Mouse (Mus musculus) brain, embryonic 14.5 days (tissue): ENCODE data around the gene Rnf26.

Experiments
- CTCF ChIP-seq: fragments of 200-500 bp; IDR thresholded peaks from 2 replicates; pipeline ENCODE4 v1.5.1; 2012; ENCODE audit warnings: inconsistent platforms, mild to moderate bottlenecking, moderate library complexity, borderline replicate concordance; ENCODE audit not compliant: insufficient read depth, insufficient read length; ENCODE audit errors: extremely low read depth
- POLR2A ChIP-seq: fragments of 200-500 bp; IDR thresholded peaks from 2 replicates; pipeline ENCODE4 v1.6.1; 2012; ENCODE audit warnings: mild to moderate bottlenecking, inconsistent platforms, borderline replicate concordance; ENCODE audit not compliant: poor library complexity, insufficient read depth, insufficient read length, severe bottlenecking; ENCODE audit errors: extremely low read depth

- TF ChIP-seq POLR2A: no peak
- no peak for TF ChIP-seq CTCF
Measured at GRCm38 (mm10) chr9:44067241-44067959, 45.9 kb downstream of the Rnf26 start.
